Mouse (Mus musculus) CH12.LX (cell line): Measurements from ENCODE around the gene Igf1r. TPM values are rescaled to one million over a fixed set of nuclear protein-coding genes. Genes with fewer than 3 reads are reported as not detected.

Experiments
- DNase-seq: peaks from one replicate; pipeline ENCODE4 v3.0.0-alpha.2; 2013; ENCODE audit errors: extremely low read depth
- H3K27ac ChIP-seq: 2 replicates; pipeline ENCODE4 v1.5.1; 2012; ENCODE audit warnings: low read depth, mild to moderate bottlenecking, control low read depth, moderate library complexity; ENCODE audit not compliant: insufficient read depth
- H3K27me3 ChIP-seq: replicated peaks from 2 replicates; pipeline ENCODE3; 2012; ENCODE audit warnings: inconsistent platforms
- H3K36me3 ChIP-seq, 2 experiments: replicated peaks in 1 of 2; 2 replicates each; pipeline versions ENCODE3 to v1.6.1; 2012; ENCODE audit warnings: inconsistent platforms in 1 of 2, low read length in 1 of 2, mild to moderate bottlenecking in 1 of 2, mixed read lengths in 1 of 2, moderate library complexity in 1 of 2; ENCODE audit not compliant: control insufficient read depth in 1 of 2, insufficient read depth in 1 of 2
- H3K4me1 ChIP-seq, 2 experiments: 2 replicates each; pipeline ENCODE4 v1.6.1; 2012; ENCODE audit warnings: inconsistent platforms in 1 of 2, moderate library complexity in 1 of 2; ENCODE audit not compliant: insufficient read depth in 2 of 2, control insufficient read depth in 1 of 2
- H3K4me2 ChIP-seq: 2 replicates; pipeline ENCODE4 v1.6.1; 2012; ENCODE audit warnings: low read depth, mild to moderate bottlenecking, control low read depth; ENCODE audit not compliant: poor library complexity, insufficient read depth, severe bottlenecking
- H3K4me3 ChIP-seq, 3 experiments: fragments of 150-350 bp in 1 of 3; sonication (generic) in 1 of 3; replicated peaks in 1 of 3; 2 replicates each; pipeline versions ENCODE3 to v1.5.1; 2011 to 2012; ENCODE audit warnings: low read depth in 2 of 3, low read length in 2 of 3, mild to moderate bottlenecking in 2 of 3, moderate library complexity in 2 of 3, control low read depth in 1 of 3, improper control_type of control experiment in 1 of 3, inconsistent platforms in 1 of 3, mixed read lengths in 1 of 3; ENCODE audit not compliant: poor library complexity in 1 of 3
- H3K79me2 ChIP-seq: replicated peaks from 2 replicates; pipeline ENCODE4 v1.6.1; 2012; ENCODE audit warnings: mild to moderate bottlenecking, moderate library complexity; ENCODE audit not compliant: control insufficient read depth, poor library complexity, insufficient read depth, severe bottlenecking; ENCODE audit errors: extremely low read depth
- H3K9ac ChIP-seq: 2 replicates; pipeline ENCODE4 v1.6.1; 2012; ENCODE audit warnings: low read depth, mild to moderate bottlenecking, control low read depth, moderate library complexity; ENCODE audit not compliant: insufficient read depth
- H3K9me3 ChIP-seq: replicated peaks from 2 replicates; pipeline ENCODE3; 2012; ENCODE audit warnings: low read length, inconsistent platforms, mixed read lengths
- CHD1 ChIP-seq: IDR thresholded peaks from 2 replicates; pipeline ENCODE4 v1.6.1; 2012; ENCODE audit warnings: low read depth, low read length, improper control_type of control experiment, inconsistent platforms
- E2F4 ChIP-seq: IDR thresholded peaks from 2 replicates; pipeline ENCODE4 v1.6.1; 2011; ENCODE audit warnings: low read depth, low read length, improper control_type of control experiment; ENCODE audit not compliant: insufficient replicate concordance
- ELF1 ChIP-seq: IDR thresholded peaks from 2 replicates; pipeline ENCODE4 v1.6.1; 2014; ENCODE audit warnings: low read depth, mild to moderate bottlenecking, inconsistent platforms, low read length, improper control_type of control experiment
- EP300 ChIP-seq: IDR thresholded peaks from 2 replicates; pipeline ENCODE4 v1.6.1; 2011; ENCODE audit warnings: low read length, improper control_type of control experiment
- ETS1 ChIP-seq: conservative IDR thresholded peaks from 2 replicates; pipeline ENCODE4 v1.6.1; 2012; ENCODE audit warnings: low read depth, mild to moderate bottlenecking, inconsistent platforms, low read length, improper control_type of control experiment, moderate library complexity
- GABPA ChIP-seq: IDR thresholded peaks from 2 replicates; pipeline ENCODE4 v1.6.1; 2012; ENCODE audit warnings: low read depth, low read length, improper control_type of control experiment, inconsistent platforms; ENCODE audit not compliant: insufficient replicate concordance
- HCFC1 ChIP-seq: IDR thresholded peaks from 2 replicates; pipeline ENCODE4 v1.6.1; 2012; ENCODE audit warnings: low read depth, mild to moderate bottlenecking, inconsistent platforms, low read length, improper control_type of control experiment
- IRF4 ChIP-seq: IDR thresholded peaks from 2 replicates; pipeline ENCODE4 v1.6.1; 2014; ENCODE audit warnings: low read depth, mild to moderate bottlenecking, inconsistent platforms, low read length, improper control_type of control experiment
- JUND ChIP-seq: conservative IDR thresholded peaks from 2 replicates; pipeline ENCODE4 v1.6.1; 2011; ENCODE audit warnings: low read depth, low read length, improper control_type of control experiment
- KAT2A ChIP-seq: IDR thresholded peaks from 2 replicates; pipeline ENCODE4 v1.6.1; 2012; ENCODE audit warnings: low read length, improper control_type of control experiment, inconsistent platforms; ENCODE audit not compliant: insufficient replicate concordance
- MEF2A ChIP-seq: IDR thresholded peaks from 2 replicates; pipeline ENCODE4 v1.6.1; 2014; ENCODE audit warnings: low read depth, mild to moderate bottlenecking, inconsistent platforms, low read length, improper control_type of control experiment, borderline replicate concordance
- MXI1 ChIP-seq: IDR thresholded peaks from 2 replicates; pipeline ENCODE4 v1.6.1; 2011; ENCODE audit warnings: mild to moderate bottlenecking, low read depth, low read length, improper control_type of control experiment
- MYC ChIP-seq: IDR thresholded peaks from 2 replicates; pipeline ENCODE4 v1.6.1; 2011; ENCODE audit warnings: low read depth, mild to moderate bottlenecking, improper control_type of control experiment, low read length
- NELFE ChIP-seq: IDR thresholded peaks from 2 replicates; pipeline ENCODE4 v1.6.1; 2011; ENCODE audit warnings: low read depth, low read length, improper control_type of control experiment
- NRF1 ChIP-seq: IDR thresholded peaks from 2 replicates; pipeline ENCODE4 v1.6.1; 2014; ENCODE audit warnings: low read depth, mild to moderate bottlenecking, inconsistent platforms, low read length, improper control_type of control experiment, moderate library complexity
- PAX5 ChIP-seq: IDR thresholded peaks from 2 replicates; pipeline ENCODE4 v1.6.1; 2012; ENCODE audit warnings: low read length, inconsistent platforms, mixed read lengths
- POLR2A ChIP-seq: IDR thresholded peaks from 2 replicates; pipeline ENCODE4 v1.6.1; 2011; ENCODE audit warnings: low read depth, mild to moderate bottlenecking, improper control_type of control experiment, low read length
- POLR2AphosphoS2 ChIP-seq: IDR thresholded peaks from 2 replicates; pipeline ENCODE4 v1.6.1; 2011; ENCODE audit warnings: low read depth, low read length, improper control_type of control experiment
- RAD21 ChIP-seq: IDR thresholded peaks from 2 replicates; pipeline ENCODE4 v1.6.1; 2011; ENCODE audit warnings: low read depth, mild to moderate bottlenecking, low read length, improper control_type of control experiment, moderate library complexity
- SIN3A ChIP-seq: IDR thresholded peaks from 2 replicates; pipeline ENCODE4 v1.6.1; 2012; ENCODE audit warnings: low read length, improper control_type of control experiment, inconsistent platforms
- SMC3 ChIP-seq: IDR thresholded peaks from 2 replicates; pipeline ENCODE4 v1.6.1; 2011; ENCODE audit warnings: low read depth, low read length, improper control_type of control experiment
- TBP ChIP-seq: conservative IDR thresholded peaks from 2 replicates; pipeline ENCODE4 v1.6.1; 2011; ENCODE audit warnings: low read depth, low read length, improper control_type of control experiment
- TCF12 ChIP-seq: IDR thresholded peaks from 2 replicates; pipeline ENCODE4 v1.6.1; 2014; ENCODE audit warnings: low read depth, mild to moderate bottlenecking, inconsistent platforms, low read length, improper control_type of control experiment
- USF2 ChIP-seq: conservative IDR thresholded peaks from 2 replicates; pipeline ENCODE4 v1.6.1; 2011; ENCODE audit warnings: low read depth, low read length, improper control_type of control experiment
- ZC3H11A ChIP-seq: IDR thresholded peaks from 2 replicates; pipeline ENCODE4 v1.6.1; 2012; ENCODE audit warnings: low read depth, mild to moderate bottlenecking, inconsistent platforms, low read length, improper control_type of control experiment
- dilution Hi-C: fragments of 300-500 bp; cut with MboI; formaldehyde crosslinking; loops from 2 replicates; pipeline ENCODE4 v1.14.3; 2020; ENCODE audit warnings: low sequenced_read_pairs; ENCODE audit not compliant: extremely low pct_unique_long_range_greater_than_20kb, extremely low pct_ligation_motif_present
- in situ Hi-C: fragments of 300-500 bp; cut with MboI; formaldehyde crosslinking; loops from 3 replicates; pipeline ENCODE4 v1.14.3; 2019; ENCODE audit warnings: low sequenced_read_pairs, low pct_ligation_motif_present, low pct_unique_long_range_greater_than_20kb, mixed read lengths
- polyA plus RNA-seq: library from polyadenylated mRNA; unstranded; fragments of >175 nt; gene quantifications from 2 replicates; pipeline ENCODE4 v1.2.1, GENCODE M21; 2012; ENCODE audit warnings: low read depth; ENCODE audit not compliant: insufficient read length
- total RNA-seq, 2 experiments: library from RNA; depleted of rRNA; stranded (reverse); fragments of 300-350 nt in 1 of 2; fragments of >200 nt in 1 of 2; gene quantifications; 2 replicates each; pipeline ENCODE4 v1.2.3; 2012 to 2014

The Igf1r gene
- total and polyA plus RNA-seq, 3 experiments = 0.19 to 1.6 (median 0.29) TPM

- TF ChIP-seq NELFE (no peak), JUND (no peak), POLR2AphosphoS2 (no peak), KAT2A (no peak), POLR2A (no peak), E2F4 (no peak), RAD21 (no peak), NRF1 (no peak), PAX5 (no peak), HCFC1 (no peak)
- Histone ChIP-seq H3K27ac (no peak overlapping the region), H3K79me2 (no peaks in the 10 kb centered on the region), H3K4me1 (peaks cover 0 to 3% of the 10 kb centered on the region in 2 experiments; a peak in 1 of 4 replicates), H3K9me3 (peaks cover 7% of the 10 kb centered on the region), H3K36me3 (no peaks in the 10 kb centered on the region), H3K4me2 (no peak overlapping the region), H3K9ac (no peak overlapping the region), H3K27me3 (peaks cover 84% of the 10 kb centered on the region), H3K4me3 (no peak overlapping the region)
- in situ Hi-C loops = loop anchor here (5.0 kb wide), 1 partner anchor 178 kb away; no protein-coding TSS in a partner anchor
- dilution Hi-C loops = no loop called here
- no peak for DNase-seq
Observed at GRCm38 (mm10) chr7:67954591-67955185, 2.1 kb downstream of the Igf1r start.

GRCm38 (mm10) chr7:67955276-67955675 is 2.6 kb downstream of the Igf1r start:
- Histone ChIP-seq H3K27ac (no peak overlapping the region), H3K79me2 (no peaks in the 10 kb centered on the region), H3K36me3 (no peaks in the 10 kb centered on the region), H3K9ac (no peak overlapping the region), H3K4me2 (no peak overlapping the region), H3K27me3 (peaks cover 85% of the 10 kb centered on the region), H3K4me1 (peaks cover 0 to 3% of the 10 kb centered on the region in 2 experiments; a peak in 1 of 4 replicates), H3K9me3 (peaks cover 7% of the 10 kb centered on the region), H3K4me3 (no peak overlapping the region)
- dilution Hi-C loops (no loop called here), in situ Hi-C loops (loop anchor here (5.0 kb wide), 1 partner anchor 177 kb away; no protein-coding TSS in a partner anchor)
- no peak for TF ChIP-seq GABPA
- no peak for TF ChIP-seq MYC
- no peak for TF ChIP-seq ELF1
- TF ChIP-seq SIN3A = no peak
- TF ChIP-seq TBP = no peak
- no peak for TF ChIP-seq MEF2A
- TF ChIP-seq SMC3 = no peak
- no peak for TF ChIP-seq CHD1
- no peak for TF ChIP-seq POLR2A
- no peak for TF ChIP-seq PAX5
- TF ChIP-seq USF2 = no peak
- no peak for TF ChIP-seq EP300
- no peak for TF ChIP-seq IRF4
- TF ChIP-seq TCF12 = no peak
- TF ChIP-seq ZC3H11A = no peak
- TF ChIP-seq ETS1 = no peak
- no peak for TF ChIP-seq MXI1
- TF ChIP-seq RAD21 = no peak
- no peak for DNase-seq
